Mouse (Mus musculus) olfactory bulb, adult 2 months (tissue): ENCODE data around the gene Lysmd2. TPM values are rescaled to one million over a fixed set of nuclear protein-coding genes. Genes with fewer than 3 reads are reported as not detected.
A peak's percentile ranks its signal among the peaks of the same experiment; 100 is the strongest.

Experiments used
- H3K27ac ChIP-seq: fragments of 200-500 bp; 2 replicates; pipeline ENCODE4 v1.5.1; 2012; ENCODE audit warnings: low read depth, low read length; ENCODE audit not compliant: insufficient read depth
- H3K4me1 ChIP-seq: fragments of 200-500 bp; 2 replicates; pipeline ENCODE4 v1.6.1; 2012; ENCODE audit warnings: low read length; ENCODE audit not compliant: control insufficient read depth, insufficient read depth
- H3K4me3 ChIP-seq: fragments of 200-500 bp; 2 replicates; pipeline ENCODE4 v1.5.1; 2012; ENCODE audit warnings: mild to moderate bottlenecking, low read depth, low read length, moderate library complexity; ENCODE audit not compliant: insufficient read depth
- CTCF ChIP-seq: fragments of 200-500 bp; IDR thresholded peaks from 2 replicates; pipeline ENCODE4 v1.5.1; 2012; ENCODE audit warnings: low read depth, mild to moderate bottlenecking, low read length, moderate library complexity; ENCODE audit not compliant: insufficient read depth
- POLR2A ChIP-seq: fragments of 200-500 bp; IDR thresholded peaks from 2 replicates; pipeline ENCODE4 v1.6.1; 2012; ENCODE audit warnings: mild to moderate bottlenecking, low read depth, low read length, moderate library complexity; ENCODE audit not compliant: insufficient read depth
- WGBS: fragments of 180-500 bp; shearing (Covaris S2); methylation state at CpG from one replicate; pipeline ENCODE4 v1.1.7; 2018; 5-methylcytosine and 5-hydroxymethylcytosine counted together
- polyA plus RNA-seq: library from polyadenylated mRNA; stranded (reverse); fragments of >200 nt; gene quantifications from 2 replicates; pipeline ENCODE4 v1.2.4, GENCODE M21; 2012; ENCODE audit warnings: low replicate concordance; ENCODE audit not compliant: missing spikeins, insufficient read depth, insufficient read length

The Lysmd2 gene
- polyA plus RNA-seq, 1 experiment, result not detected

DNA sequence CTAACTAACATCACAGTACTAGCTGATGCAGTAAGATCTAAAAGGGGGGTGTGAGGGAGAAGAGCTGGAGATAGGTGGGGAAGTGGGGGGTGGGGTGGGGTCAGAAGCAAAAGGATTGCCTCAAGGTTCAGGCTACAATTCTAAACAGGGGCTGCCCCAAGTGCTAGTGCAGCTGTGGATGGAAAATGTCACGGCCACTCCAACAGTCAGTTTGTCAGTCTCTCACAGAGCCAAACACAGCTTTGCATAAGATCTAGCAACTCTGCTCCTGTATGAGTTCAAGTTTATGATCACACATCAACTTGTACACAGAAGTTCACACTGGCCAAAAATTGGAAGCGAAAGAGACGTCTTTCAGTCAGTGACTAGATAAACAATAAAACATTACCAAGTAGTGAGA, 4.1 kb upstream of the Lysmd2 start:
- WGBS, result 93% methylated on average over 3 of the region's 3 CpGs
- peaks cover 4% of the 10 kb centered on the region for H3K4me1 ChIP-seq
- no peak overlapping the region for H3K27ac ChIP-seq
- H3K4me3 ChIP-seq, result no peak overlapping the region
- TF ChIP-seq CTCF (no peak), POLR2A (no peak)

DNA sequence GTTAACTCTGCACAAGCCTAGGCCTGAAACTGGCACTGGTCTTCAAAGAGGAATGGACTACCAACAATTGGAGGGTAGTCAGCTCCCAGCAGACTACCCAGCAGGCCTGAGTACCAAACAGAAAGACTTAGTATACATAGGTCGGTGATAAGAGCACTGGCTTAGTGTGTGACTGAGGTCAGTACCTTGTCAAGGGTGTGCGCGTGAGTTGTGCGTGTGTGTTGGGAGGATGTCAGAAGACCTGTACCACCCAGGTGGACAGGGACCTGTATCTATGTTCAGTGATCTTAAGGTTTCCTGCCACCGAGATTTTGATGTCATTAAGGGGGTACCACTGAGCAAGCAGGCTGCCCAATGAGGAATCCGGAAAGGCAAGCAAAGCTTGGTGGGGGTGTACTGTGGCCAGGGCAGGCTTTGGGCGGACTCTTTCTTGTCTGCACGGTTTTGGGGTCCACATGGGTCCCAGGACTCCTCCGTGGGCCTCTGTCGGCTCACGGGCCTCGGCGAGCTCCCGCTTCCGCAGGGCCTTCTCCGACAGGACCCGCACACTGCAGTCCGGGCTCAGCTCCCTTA, 472 bp upstream of the Lysmd2 start:
- Histone ChIP-seq H3K4me1 (peaks cover 4% of the 10 kb centered on the region), H3K27ac (peak overlapping the region; percentile 92), H3K4me3 (peak overlapping the region; percentile 72)
- TF ChIP-seq POLR2A (no peak), CTCF (no peak)
- WGBS, result 18% methylated on average over 18 of the region's 18 CpGs

DNA sequence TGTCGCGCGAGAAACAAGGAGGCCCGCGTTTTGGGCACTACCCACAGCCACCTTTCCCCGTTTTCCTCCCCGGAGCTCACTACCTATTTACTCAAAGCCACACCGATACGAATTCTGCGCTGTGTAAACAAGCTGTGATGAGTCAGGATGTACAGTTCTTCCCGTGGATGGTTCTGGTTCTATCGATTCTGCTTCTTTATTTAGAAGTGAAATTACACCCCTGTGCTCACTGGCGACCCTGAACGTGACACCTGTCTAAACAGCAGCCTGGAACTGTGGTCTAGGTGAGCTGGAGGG, 715 bp downstream of the Lysmd2 start:
- peak overlapping the region; percentile 92 for H3K27ac ChIP-seq
- peak overlapping the region; percentile 72 for H3K4me3 ChIP-seq
- TF ChIP-seq POLR2A, result no peak
- no peak for TF ChIP-seq CTCF
- peaks cover 8% of the 10 kb centered on the region for H3K4me1 ChIP-seq
- under 1% methylated on average over 14 of the region's 14 CpGs for WGBS

DNA sequence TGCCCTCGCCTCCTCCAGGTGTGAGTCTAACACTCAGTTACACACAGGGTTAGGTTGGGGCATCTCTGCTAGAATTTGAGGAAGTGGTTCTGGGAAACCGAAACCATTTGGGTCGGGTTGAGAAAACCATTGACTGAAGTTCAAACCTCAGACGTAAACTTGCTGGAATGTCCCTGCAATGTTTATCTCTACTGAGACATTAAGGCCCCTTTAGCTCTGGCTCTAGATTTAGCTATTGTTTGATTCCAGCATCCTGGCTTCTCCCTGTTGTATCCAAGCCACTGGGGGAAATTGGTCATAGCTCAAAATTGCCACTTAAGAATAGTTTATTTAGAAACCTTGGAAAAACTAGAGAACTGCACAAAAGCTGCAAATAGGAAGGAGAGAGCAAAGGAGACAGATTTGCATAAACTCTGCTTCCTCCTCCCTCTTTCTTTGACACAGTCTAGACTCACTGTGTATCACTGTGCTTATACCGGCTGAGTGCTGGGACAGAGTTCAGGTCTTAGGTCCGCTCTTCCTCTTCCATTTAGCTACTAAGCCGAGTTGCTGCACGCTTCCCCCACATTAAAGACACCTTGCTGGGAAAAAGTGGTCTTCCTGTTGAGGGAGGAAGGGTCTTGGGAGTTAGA, 5.4 kb downstream of the Lysmd2 start:
- Histone ChIP-seq H3K4me3 (no peak overlapping the region), H3K27ac (peak overlapping the region; percentile 64; the same call in 1 of the 2 replicates), H3K4me1 (peaks cover 11% of the 10 kb centered on the region)
- TF ChIP-seq POLR2A (no peak), CTCF (no peak)
- WGBS, result 70% methylated on average over 8 of the region's 8 CpGs

DNA sequence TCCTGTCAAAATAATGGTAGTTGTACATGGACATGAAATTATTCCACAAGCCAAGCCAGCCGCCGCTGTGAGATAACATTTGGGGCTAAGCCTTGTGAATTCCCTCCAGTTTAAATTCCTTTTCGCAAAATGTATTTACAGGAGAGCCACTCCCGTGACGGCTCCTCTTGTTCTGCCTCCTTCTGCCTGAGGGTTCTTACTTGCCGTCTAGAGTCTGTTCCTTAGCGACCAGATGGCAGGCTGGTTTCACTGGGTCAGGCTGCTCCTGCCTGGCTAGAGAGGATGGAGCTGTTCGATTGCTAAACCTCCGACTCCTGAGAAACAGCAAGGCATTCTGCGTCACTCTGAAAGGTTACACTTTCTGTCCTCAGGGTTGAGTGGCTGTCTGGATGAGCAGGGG, 6.6 kb downstream of the Lysmd2 start:
- H3K4me1 ChIP-seq, result peaks cover 11% of the 10 kb centered on the region
- WGBS, result 44% methylated on average over 10 of the region's 10 CpGs
- TF ChIP-seq CTCF, result no peak
- TF ChIP-seq POLR2A, result no peak
- H3K4me3 ChIP-seq, result no peak overlapping the region
- no peak overlapping the region for H3K27ac ChIP-seq

DNA sequence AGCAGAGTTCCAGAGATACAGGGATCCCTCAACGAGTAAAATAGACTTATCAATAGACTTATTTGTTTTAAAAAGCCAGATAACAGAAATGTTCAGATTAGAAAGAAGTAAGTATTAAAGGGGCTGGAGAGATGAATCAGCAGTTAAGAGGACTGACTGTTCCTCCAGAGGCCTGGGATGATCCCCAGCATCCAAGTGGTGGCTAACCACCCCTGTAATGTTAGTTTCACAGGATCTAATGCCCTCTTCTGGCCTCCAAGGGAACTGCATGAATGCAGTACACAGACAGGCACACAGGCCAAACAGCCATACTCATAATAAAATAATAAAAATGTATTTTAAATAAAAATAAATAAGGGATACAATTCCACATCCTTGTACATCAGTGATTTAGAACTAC, 7.4 kb downstream of the Lysmd2 start:
- Histone ChIP-seq H3K4me1 (peaks cover 11% of the 10 kb centered on the region), H3K4me3 (no peak overlapping the region), H3K27ac (no peak overlapping the region)
- WGBS, result 43% methylated on average over 1 of the region's 1 CpGs
- TF ChIP-seq CTCF (no peak), POLR2A (no peak)

DNA sequence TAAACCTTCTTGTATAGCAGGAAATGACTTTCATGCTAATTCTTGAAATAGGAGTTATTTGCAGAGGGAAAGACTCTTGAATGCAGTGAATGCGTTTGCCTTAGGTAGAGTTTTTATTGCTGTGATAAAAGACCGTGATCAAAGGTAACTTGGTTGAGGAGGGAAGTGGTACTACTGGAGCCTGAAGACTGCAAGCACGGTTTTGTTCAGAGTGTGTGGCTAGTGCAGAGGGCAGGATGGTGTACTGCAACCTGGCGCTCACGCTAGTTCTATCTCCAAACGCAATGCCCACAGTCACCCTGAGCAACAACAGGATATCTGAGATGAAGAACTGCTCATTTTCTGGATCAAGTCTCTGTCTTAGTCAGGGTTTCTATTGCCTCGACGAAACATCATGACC, 8.1 kb downstream of the Lysmd2 start:
- TF ChIP-seq CTCF (no peak), POLR2A (no peak)
- Histone ChIP-seq H3K27ac (no peak overlapping the region), H3K4me3 (no peak overlapping the region), H3K4me1 (peaks cover 11% of the 10 kb centered on the region)
- 92% methylated on average over 8 of the region's 8 CpGs for WGBS

DNA sequence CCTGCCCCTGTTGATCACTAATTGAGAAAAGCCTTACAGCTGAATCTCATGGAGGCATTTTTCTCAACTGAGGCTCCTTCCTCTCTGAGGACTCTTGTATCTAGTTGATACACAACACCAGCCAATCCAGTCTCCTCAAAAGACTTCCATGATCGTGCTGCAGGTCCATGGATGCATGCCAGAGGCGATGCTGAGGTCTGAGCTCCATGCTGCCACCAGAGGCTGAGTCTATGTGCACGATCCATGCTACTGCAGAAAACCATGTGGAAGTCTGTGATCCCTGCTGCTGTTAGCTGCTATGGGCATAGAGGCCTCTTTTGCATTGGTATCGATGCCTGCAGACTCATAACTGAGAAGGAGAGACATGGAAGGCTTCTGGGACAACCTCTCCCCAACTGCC, 8.7 kb downstream of the Lysmd2 start:
- no peak overlapping the region for H3K27ac ChIP-seq
- TF ChIP-seq CTCF (no peak), POLR2A (no peak)
- 60% methylated on average over 4 of the region's 4 CpGs for WGBS
- H3K4me1 ChIP-seq, result peaks cover 11% of the 10 kb centered on the region
- no peak overlapping the region for H3K4me3 ChIP-seq

DNA sequence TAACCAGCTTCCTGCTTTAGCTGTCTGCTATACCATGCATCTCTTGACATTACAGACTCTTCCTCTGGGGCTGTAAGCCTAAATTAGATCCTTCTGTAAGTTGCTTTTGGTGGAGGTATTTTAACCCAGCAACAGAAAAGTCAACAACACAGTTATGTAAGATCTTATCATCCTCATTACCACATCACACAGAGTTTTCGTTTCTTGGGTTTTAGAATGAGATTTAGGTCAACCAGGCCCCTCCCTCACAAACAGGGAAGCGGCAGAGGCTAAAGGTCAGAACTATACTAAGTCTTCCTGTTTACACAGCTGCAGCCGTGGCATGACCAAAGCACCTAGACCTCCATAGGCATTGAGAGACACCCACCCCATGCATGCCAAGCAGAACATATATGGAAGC, 19.9 kb downstream of the Lysmd2 start:
- Histone ChIP-seq H3K4me3 (no peak overlapping the region), H3K27ac (no peak overlapping the region), H3K4me1 (0 out of 2 replicates have a peak, but pooled peaks cover 2% of the 10 kb centered on the region)
- no peak for TF ChIP-seq CTCF
- TF ChIP-seq POLR2A, result no peak
- WGBS, result 63% methylated on average over 3 of the region's 3 CpGs
